Mouse (Mus musculus) left cerebral cortex, adult 9 months (tissue): ENCODE data around the gene Car6.

Experiments used
- DNase-seq, 2 experiments: peaks; one replicate each; pipeline ENCODE4 v3.0.0; 2022; ENCODE audit warnings: low spot score in 2 of 2

Car6 gene

GRCm38 (mm10) chr4:150188236-150188635 is 12.9 kb downstream of the Car6 start:
- no peak for DNase-seq

GRCm38 (mm10) chr4:150181304-150181703 is 19.8 kb downstream of the Car6 start:
- DNase-seq: no peak

- DNase-seq: no peak
Observed at GRCm38 (mm10) chr4:150178131-150178530, 23.0 kb downstream of the Car6 start.

- DNase-seq: no peak
Observed at GRCm38 (mm10) chr4:150177122-150177521, 24.0 kb downstream of the Car6 start.

- DNase-seq: peak in 1 of 2 experiments; percentile 10
Observed at GRCm38 (mm10) chr4:150176535-150176934, 24.6 kb downstream of the Car6 start.

DNA sequence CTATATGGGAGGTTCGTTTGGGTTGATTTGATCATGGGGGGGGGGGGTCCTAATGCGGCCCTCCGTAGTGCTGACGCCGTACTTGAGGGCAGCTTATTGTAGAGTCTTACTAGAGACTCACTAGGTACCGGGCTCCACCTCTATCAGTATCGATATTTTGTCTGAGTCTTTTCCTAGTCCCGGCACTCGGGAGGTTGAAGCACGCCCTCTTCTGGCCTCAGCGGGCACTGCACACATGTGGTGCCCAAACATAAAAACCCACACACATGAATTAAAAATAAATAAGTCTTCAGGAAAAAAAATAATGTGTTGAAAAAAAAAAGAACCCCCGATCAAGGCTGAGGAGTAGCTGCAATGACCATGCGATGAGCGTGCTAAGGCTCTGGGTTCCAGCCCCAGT is 27.1 kb downstream of the Car6 start:
- no peak for DNase-seq

- peak in 1 of 2 experiments; percentile 30 for DNase-seq
Observed at GRCm38 (mm10) chr4:150173281-150173680, 27.9 kb downstream of the Car6 start.

- no peak for DNase-seq
Observed at GRCm38 (mm10) chr4:150172107-150172506, 29.0 kb downstream of the Car6 start.

DNA sequence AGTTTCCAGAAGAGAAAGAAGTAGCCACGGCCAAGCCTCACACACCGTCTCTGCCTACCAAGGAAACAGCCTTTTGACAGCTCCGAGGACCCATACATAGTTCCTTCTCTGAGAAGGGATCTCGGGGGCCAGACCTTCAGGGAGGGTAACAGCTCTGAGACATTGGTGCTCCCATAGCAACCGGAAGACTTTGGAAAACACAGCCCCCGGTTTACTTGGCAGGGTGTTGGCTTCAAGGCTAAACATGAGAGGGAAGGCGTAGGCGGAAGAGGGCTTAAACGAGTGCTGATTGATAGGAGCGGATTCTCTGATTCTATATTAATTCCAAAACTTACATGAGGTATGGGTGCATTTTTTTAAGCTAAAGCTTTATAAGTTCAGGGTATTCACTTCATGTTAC is 32.7 kb downstream of the Car6 start:
- peak; percentile 18 to 26 for DNase-seq

- no peak for DNase-seq
Observed at GRCm38 (mm10) chr4:150164875-150165274, 36.3 kb downstream of the Car6 start.

- DNase-seq: no peak
Observed at GRCm38 (mm10) chr4:150162561-150163169, 38.5 kb downstream of the Car6 start.

DNA sequence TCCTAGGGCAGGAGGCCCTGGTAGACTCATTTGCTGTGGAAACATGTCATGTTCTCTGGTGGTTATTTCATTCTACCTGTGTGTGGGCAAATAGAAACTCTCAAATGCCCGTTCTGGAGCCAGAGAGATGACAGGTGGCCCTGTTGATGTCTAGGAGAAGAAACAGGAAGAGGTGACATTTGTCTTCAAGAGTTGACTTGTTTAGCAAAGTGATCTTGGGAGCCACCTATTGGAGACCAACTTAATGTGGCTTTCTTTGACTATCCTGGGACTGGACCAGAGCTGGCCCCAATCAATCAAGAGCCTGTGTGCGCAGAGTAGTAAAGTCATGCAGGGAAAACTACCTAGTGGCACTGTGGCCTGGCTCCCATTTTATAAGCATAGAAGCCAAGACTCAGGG is 41.7 kb downstream of the Car6 start:
- DNase-seq: no peak

GRCm38 (mm10) chr4:150157348-150157882 is 43.7 kb downstream of the Car6 start:
- DNase-seq: no peak

GRCm38 (mm10) chr4:150155731-150156130 is 45.4 kb downstream of the Car6 start:
- no peak for DNase-seq

DNA sequence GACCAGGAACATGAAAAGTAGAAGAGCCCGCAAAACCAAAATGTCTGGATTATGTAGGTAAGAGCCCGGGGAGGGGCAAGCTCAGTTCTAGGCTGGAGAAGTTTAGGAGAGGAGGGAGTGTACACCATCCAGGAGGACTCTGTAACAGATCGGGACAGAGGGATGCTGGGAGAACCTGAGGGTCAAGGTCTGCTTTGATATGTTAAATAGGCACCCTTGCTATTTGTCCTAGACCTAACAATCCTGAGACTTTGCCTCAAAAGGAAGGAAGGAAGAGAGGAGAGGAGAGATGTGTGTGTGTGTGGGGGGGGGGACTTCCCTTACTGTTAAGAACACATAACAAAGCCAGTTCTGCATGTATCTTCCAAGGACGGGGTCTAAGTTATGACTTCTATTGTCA is 45.8 kb downstream of the Car6 start:
- no peak for DNase-seq

DNA sequence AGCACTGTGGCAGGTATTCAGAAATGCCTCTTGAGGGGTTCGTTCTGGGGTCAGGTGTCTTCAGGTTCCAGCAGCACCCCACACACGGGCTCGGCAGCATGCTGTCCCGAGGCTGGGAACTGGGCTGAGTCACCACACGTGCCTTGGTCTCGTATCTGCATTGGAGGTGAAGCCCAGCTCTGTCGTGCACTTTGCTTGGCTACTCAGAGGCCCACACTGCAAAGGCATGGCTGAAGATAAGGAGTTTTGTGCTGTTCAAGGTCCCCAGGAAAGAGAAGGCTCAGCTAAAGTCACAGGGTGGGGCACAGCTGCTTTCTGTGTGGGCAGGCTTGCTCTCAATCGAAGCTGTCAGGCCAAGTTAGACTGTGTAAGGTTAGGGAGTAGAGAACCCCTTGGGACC is 48.6 kb downstream of the Car6 start:
- no peak for DNase-seq

GRCm38 (mm10) chr4:150151045-150151444 is 50.1 kb downstream of the Car6 start:
- DNase-seq: no peak

GRCm38 (mm10) chr4:150146286-150146685 is 54.8 kb downstream of the Car6 start:
- no peak for DNase-seq

- no peak for DNase-seq
Observed at GRCm38 (mm10) chr4:150144242-150144641, 56.9 kb downstream of the Car6 start.

GRCm38 (mm10) chr4:150140346-150140745 is 60.8 kb downstream of the Car6 start:
- no peak for DNase-seq

- DNase-seq: no peak
Observed at GRCm38 (mm10) chr4:150139090-150139489, 62.0 kb downstream of the Car6 start.

GRCm38 (mm10) chr4:150138084-150138543 is 63.0 kb downstream of the Car6 start:
- peak; percentile 33 to 57 for DNase-seq

DNA sequence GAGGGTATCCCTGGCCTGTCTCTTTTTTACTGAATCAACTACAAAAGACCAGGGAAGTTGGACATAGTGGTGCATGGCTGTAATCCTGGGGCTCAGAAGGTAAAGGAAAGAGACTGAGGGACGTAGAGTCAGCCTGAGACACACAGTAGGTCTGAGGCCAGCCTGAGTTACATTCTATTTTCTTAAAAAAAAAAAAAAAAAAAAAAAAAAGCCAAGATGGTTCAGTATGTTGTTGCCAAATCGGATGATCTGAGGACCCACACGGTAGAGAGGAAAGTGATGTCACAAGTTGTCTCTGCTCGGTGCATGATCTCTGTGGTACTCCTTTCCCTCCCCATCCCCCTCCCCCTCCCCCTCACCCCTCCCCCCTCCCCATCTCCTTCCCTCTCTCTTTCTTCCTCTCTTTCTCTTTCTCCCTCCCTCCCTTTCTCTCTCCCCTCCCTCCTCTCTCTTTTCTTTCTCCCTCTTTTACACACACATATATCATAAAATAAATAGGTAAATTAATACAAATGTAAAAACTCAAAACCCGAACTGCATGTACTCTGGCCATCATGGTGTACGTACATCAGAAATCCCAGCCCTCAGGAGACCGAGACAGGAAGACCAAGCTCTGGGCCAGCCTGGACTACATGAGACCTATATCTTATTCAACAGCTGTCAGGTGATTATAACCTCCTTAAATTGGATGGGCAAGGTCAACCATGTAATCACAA is 63.6 kb downstream of the Car6 start:
- no peak for DNase-seq
